Mouse (Mus musculus) hindbrain, embryonic 16.5 days (tissue): Measurements from ENCODE around the gene Wdr82. TPM values are rescaled to one million over a fixed set of nuclear protein-coding genes. Genes with fewer than 3 reads are reported as not detected.

Experiments
- ATAC-seq: fragments of 200-750 bp; cut with Nextera tagmentation; 2 replicates; pipeline ENCODE4 v1.8.0; 2017; ENCODE audit warnings: moderate TSS enrichment, moderate library complexity
- H3K27ac ChIP-seq: fragments of 300-500 bp; sonication (generic); 2 replicates; pipeline ENCODE4 v1.5.1; 2014; ENCODE audit warnings: low read depth, mild to moderate bottlenecking, control low read depth, low read length, moderate library complexity
- H3K27me3 ChIP-seq: fragments of 300-500 bp; sonication (generic); replicated peaks from 2 replicates; pipeline ENCODE4 v1.6.1; 2014; ENCODE audit warnings: low read length; ENCODE audit not compliant: control insufficient read depth, insufficient read depth
- H3K36me3 ChIP-seq: fragments of 300-500 bp; sonication (generic); 2 replicates; pipeline ENCODE4 v1.6.1; 2014; ENCODE audit warnings: mild to moderate bottlenecking, low read length, moderate library complexity, mixed read lengths; ENCODE audit not compliant: control insufficient read depth, insufficient read depth
- H3K4me1 ChIP-seq: fragments of 300-500 bp; sonication (generic); 2 replicates; pipeline ENCODE4 v1.6.1; 2014; ENCODE audit warnings: low read depth, low read length; ENCODE audit not compliant: control insufficient read depth, insufficient read depth
- H3K4me2 ChIP-seq: fragments of 300-500 bp; sonication (generic); 2 replicates; pipeline ENCODE4 v1.6.1; 2014; ENCODE audit warnings: mild to moderate bottlenecking, low read length, control low read depth, moderate library complexity
- H3K4me3 ChIP-seq: fragments of 300-500 bp; sonication (generic); 2 replicates; pipeline ENCODE4 v1.5.1; 2014; ENCODE audit warnings: mild to moderate bottlenecking, low read length, control low read depth, moderate library complexity
- H3K9ac ChIP-seq: fragments of 300-500 bp; sonication (generic); 2 replicates; pipeline ENCODE4 v1.6.1; 2014; ENCODE audit warnings: low read depth, mild to moderate bottlenecking, control low read depth, low read length, moderate library complexity
- H3K9me3 ChIP-seq: fragments of 300-500 bp; sonication (generic); 2 replicates; pipeline ENCODE4 v1.6.1; 2014; ENCODE audit warnings: mild to moderate bottlenecking, low read length, moderate library complexity; ENCODE audit not compliant: control insufficient read depth
- WGBS: fragments of 180-500 bp; shearing (Covaris S2); extraction: QIAGEN DNeasy Blood & Tissue Kit; methylation state at CpG from one replicate; pipeline ENCODE4 v1.1.7; 2014; 5-methylcytosine and 5-hydroxymethylcytosine counted together
- microRNA counts: library from miRNA; unstranded; fragments of <30 nt; microRNA quantifications from one replicate; lab custom pipeline; 2016
- microRNA-seq: library from miRNA; unstranded; fragments of <30 nt; microRNA quantifications from one replicate; pipeline ENCODE4, GENCODE M21; 2017
- polyA plus RNA-seq: library from polyadenylated mRNA; unstranded; fragments of >200 nt; fragmentation: Nextera tagmentation; extraction: Ambion mirVana; gene quantifications from 2 replicates; pipeline ENCODE4 v1.2.1, GENCODE M21; 2015

The Wdr82 gene
- polyA plus RNA-seq, 1 experiment from 2014 or later = 26.7 TPM

GRCm38 (mm10) chr9:106235194-106235830 is 64.6 kb downstream of the Wdr82 start:
- no peak for ATAC-seq
- Histone ChIP-seq H3K27me3 (no peaks in the 10 kb centered on the region), H3K36me3 (peaks cover 51% of the 10 kb centered on the region)

DNA sequence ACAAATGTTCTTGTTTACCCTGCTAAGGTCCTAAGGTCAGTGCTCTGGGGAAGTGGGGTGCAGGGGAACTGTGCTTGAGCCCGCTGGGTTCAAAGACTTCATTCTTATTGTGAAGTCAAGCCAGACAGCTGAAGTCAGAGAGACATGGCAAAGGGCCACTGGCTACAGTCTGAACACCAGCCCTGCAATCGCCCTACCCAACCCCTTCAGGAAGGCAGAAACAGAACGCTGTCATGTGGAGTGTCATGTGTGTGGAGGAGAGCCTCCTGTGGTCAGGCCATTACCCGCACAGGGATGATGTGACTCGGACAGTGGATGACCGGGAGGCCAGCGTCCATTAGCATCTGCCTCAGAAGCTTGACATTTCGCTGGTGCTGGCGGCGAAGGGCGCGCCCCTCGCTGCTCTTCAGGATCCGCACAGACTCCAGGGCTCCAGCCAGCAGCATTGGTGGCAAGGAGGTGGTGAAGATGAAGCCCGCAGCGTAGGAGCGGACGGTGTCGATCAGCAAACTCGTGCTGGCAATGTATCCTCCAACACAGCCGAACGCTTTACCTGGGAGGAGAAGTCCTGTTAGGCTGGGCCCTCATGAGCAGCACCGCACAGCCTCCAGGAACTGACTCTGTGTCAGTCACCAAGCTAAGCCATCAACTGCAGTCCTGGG is 65.6 kb downstream of the Wdr82 start:
- H3K4me1 ChIP-seq = no peaks in the 10 kb centered on the region
- H3K36me3 ChIP-seq = peaks cover 56% of the 10 kb centered on the region
- WGBS = 86% methylated on average over 23 of the region's 23 CpGs
- no peaks in the 10 kb centered on the region for H3K27me3 ChIP-seq
- no peak overlapping the region for H3K4me3 ChIP-seq
- no peak overlapping the region for H3K9ac ChIP-seq
- H3K9me3 ChIP-seq = no peaks in the 10 kb centered on the region
- no peak for ATAC-seq
- H3K27ac ChIP-seq = no peak overlapping the region
- H3K4me2 ChIP-seq = no peak overlapping the region

More at GRCm38 (mm10) chr9:106235194-106235830, 64.6 kb downstream of the Wdr82 start:
- WGBS = 88% methylated on average over 23 of the region's 23 CpGs
- Histone ChIP-seq H3K4me2 (no peak overlapping the region), H3K27ac (no peak overlapping the region), H3K4me3 (no peak overlapping the region), H3K9ac (no peak overlapping the region), H3K9me3 (no peaks in the 10 kb centered on the region), H3K4me1 (no peaks in the 10 kb centered on the region)

DNA sequence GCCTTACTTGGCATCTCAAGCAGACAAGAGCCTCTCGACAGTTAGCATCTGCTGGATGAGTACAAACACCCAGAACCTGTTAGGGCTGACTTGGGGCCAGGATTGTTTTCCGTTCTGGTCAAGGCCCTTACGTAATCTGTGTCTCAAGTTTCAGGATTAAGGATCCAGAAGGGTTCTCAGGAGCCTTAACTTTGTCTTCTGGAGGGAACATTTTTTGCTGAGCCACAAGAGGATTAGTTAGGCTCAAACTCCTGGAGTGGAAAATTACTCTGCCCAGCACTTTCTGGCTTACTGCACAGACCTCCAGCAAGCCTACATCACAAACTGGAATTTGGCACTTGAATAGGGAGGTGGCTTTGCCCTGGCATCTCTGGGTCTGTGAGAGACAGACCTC is 66.1 kb downstream of the Wdr82 start:
- no peak for ATAC-seq
- H3K4me1 ChIP-seq = no peaks in the 10 kb centered on the region

GRCm38 (mm10) chr9:106237401-106237800 is 66.7 kb downstream of the Wdr82 start:
- 91% methylated on average over 8 of the region's 8 CpGs for WGBS
- no peak overlapping the region for H3K4me3 ChIP-seq
- no peak for ATAC-seq

More for the DNA sequence above, 66.1 kb downstream of the Wdr82 start:
- Histone ChIP-seq H3K27me3 (no peaks in the 10 kb centered on the region), H3K36me3 (peaks cover 56% of the 10 kb centered on the region), H3K4me3 (no peak overlapping the region), H3K9ac (no peak overlapping the region), H3K9me3 (no peaks in the 10 kb centered on the region), H3K27ac (no peak overlapping the region), H3K4me2 (no peak overlapping the region)
- WGBS = 87% methylated on average over 3 of the region's 3 CpGs

DNA sequence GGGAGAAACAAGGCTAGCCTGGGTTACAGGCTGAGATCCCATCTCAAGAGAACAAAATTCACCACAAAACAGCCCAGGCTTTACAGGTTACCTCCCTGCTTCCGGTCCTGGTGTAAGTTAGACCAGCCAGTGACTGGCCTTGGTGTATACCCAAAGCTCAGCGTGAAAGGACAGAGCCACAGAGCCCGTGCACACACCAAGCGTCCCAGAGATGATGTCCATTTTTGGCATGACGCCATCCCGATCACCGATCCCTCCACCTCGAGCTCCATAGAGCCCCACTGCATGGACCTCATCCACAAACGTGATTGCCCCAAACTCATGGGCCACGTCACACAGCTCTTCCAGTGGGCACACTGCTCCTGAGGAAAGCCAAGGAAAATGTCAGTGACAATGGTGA is 67.2 kb downstream of the Wdr82 start:
- Histone ChIP-seq H3K27me3 (no peaks in the 10 kb centered on the region), H3K4me3 (no peak overlapping the region), H3K4me2 (no peak overlapping the region), H3K9ac (no peak overlapping the region), H3K27ac (no peak overlapping the region), H3K4me1 (no peaks in the 10 kb centered on the region), H3K9me3 (no peaks in the 10 kb centered on the region), H3K36me3 (peaks cover 57% of the 10 kb centered on the region)
- WGBS = 90% methylated on average over 10 of the region's 10 CpGs
- ATAC-seq = no peak

More at GRCm38 (mm10) chr9:106237401-106237800, 66.7 kb downstream of the Wdr82 start:
- H3K4me2 ChIP-seq = no peak overlapping the region
- H3K9me3 ChIP-seq = no peaks in the 10 kb centered on the region
- H3K27me3 ChIP-seq = no peaks in the 10 kb centered on the region
- no peaks in the 10 kb centered on the region for H3K4me1 ChIP-seq
- no peak overlapping the region for H3K27ac ChIP-seq
- no peak overlapping the region for H3K9ac ChIP-seq
- peaks cover 54% of the 10 kb centered on the region for H3K36me3 ChIP-seq

MicroRNAs within 50 kb of the gene (microRNA counts, 519-probe panel; counts per million panel counts)
- microRNA mmu-let-7g (lab: Ali Mortazavi, UCI) = 4,207 counts per million, percentile 98 among the panel's probes with 10 or more counts

Small RNA genes lying within 50 kb of the gene (microRNA-seq; reads per million reads assigned to microRNA genes)
- gene Mir135a-1 = 237 reads per million, percentile 61 among the genes with 10 or more reads in this experiment
- 72,606 reads per million, percentile 100 among the genes with 10 or more reads in this experiment for gene Mirlet7g

Other genes starting within 250 kb of the Wdr82 start
- 0.21 and 0.35 TPM in 2 replicates for gene Col6a5, start 210.3 kb upstream of the Wdr82 start, polyA plus RNA-seq
- gene Col6a4, start 74.1 kb upstream of the Wdr82 start, polyA plus RNA-seq = 1.3 and 1.5 TPM in 2 replicates
- gene Glyctk, start 12.8 kb upstream of the Wdr82 start, polyA plus RNA-seq = 2.1 TPM in 2 replicates
- 20.9 TPM in 2 replicates for gene Ppm1m, start 28.8 kb downstream of the Wdr82 start, polyA plus RNA-seq
- gene Twf2, start 32.2 kb downstream of the Wdr82 start, polyA plus RNA-seq = 49.9 and 50.3 TPM in 2 replicates
- gene Tlr9, start 51.7 kb downstream of the Wdr82 start, polyA plus RNA-seq = 0.04 and 0.09 TPM in 2 replicates
- 105 and 112 TPM in 2 replicates for gene Alas1, start 77.7 kb downstream of the Wdr82 start, polyA plus RNA-seq
- gene Poc1a, start 110.1 kb downstream of the Wdr82 start, polyA plus RNA-seq = 8.9 and 9.7 TPM in 2 replicates
- gene Dusp7, start 197.7 kb downstream of the Wdr82 start, polyA plus RNA-seq = 12.5 and 13.1 TPM in 2 replicates